Mouse (Mus musculus) B cell, adult 62 days (primary cell): Measurements from ENCODE around the gene 1700001L19Rik. TPM values are rescaled to one million over a fixed set of nuclear protein-coding genes. Genes with fewer than 3 reads are reported as not detected.

Experiments
- total RNA-seq: library from RNA; stranded (reverse); gene quantifications from 4 replicates; pipeline ENCODE4 v1.2.4, GENCODE M21; 2023

Gene 1700001L19Rik
- not detected in 4 replicates for total RNA-seq

GRCm38 (mm10) chr13:68597199-68597598 is at the start of gene 1700001L19Rik:
Gene 1700001L19Rik (plus strand): TSS chr13:68597421.

DNA sequence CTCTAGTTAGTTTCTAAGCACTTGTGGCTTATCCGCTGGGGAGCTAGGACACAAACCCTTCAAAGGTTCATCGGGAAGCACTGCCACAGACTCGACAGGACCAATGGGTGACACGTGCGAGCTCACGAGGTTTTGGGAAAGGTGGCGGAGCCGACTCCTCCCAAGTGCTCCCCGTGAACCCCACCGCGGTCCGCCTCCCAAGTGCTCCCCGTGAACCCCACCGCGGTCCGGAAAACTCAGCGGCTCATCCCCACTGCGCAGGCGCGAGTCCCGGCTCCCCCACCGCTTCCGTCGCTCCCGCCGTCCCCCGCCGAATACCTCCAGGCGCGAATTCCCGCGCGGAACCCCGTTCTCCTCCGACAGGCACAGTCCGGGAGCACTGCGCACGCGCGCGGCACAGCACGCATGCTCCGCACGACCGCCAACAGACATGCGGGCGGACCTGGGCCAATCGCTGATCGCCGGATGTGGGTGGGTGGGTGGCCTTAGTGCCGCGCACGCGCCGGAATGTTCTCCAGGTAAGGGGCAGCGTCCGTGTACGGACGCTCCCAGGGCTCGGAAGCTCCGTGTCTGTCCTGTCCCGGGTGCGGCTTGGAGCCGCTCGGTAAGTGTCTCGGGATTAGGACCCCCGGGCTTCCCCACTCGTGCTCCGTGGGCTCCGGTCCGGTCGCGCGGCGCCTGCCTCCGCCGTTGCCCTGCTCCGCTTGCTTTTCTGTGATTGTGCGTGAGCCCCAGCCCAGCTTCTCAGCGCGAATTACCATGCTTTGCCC is 15.3 kb upstream of the 1700001L19Rik start, which contains the start of the genes Mtrr and Fastkd3:
TSS of gene Mtrr (minus strand) at position 403 of the 770 bp plus-strand sequence.
TSS of gene Fastkd3 (plus strand) at position 488 of the 770 bp plus-strand sequence.

Other genes with a start within 250 kb of the 1700001L19Rik start
- 22.9 to 31.4 TPM (median 26.1 TPM) in 4 replicates for gene Mtrr, start 15.3 kb upstream of the 1700001L19Rik start, total RNA-seq
- 8.8 to 17.3 TPM (median 14.0 TPM) in 4 replicates for gene Fastkd3, start 15.2 kb upstream of the 1700001L19Rik start, total RNA-seq